Mouse (Mus musculus): ENCODE measurements around the gene Il10rb. TPM values are rescaled to one million over a fixed set of nuclear protein-coding genes. Genes with fewer than 3 reads are reported as not detected.
A peak's percentile ranks its signal among the peaks of the same experiment; 100 is the strongest.

The Il10rb gene
- polyA plus RNA-seq, 1 experiment from 2014 or later = 29.8 TPM

DNA sequence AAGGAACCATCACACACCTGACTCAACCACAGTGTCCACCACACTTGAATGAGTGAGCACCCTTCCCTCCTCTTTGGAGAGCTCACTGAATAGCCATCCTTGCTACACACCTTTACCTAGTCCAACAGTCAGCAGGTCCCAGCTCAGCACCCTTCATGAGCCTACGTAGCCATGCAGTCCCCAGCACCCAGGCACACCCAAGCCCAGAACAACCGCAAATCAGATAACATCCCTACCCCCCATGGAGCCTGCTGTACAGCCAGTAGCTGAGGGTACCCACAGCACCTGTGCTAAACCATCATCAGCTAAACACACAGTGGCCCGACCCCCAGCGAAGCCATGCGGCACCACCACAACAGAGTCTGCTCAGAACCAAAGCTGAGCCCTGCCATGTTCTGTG lies 42.1 kb downstream of the Il10rb start:
- Histone ChIP-seq H3K9ac (ENCODE audit: low read depth, low read length) (peak overlapping the region; percentile 56), H3K36me3 (ENCODE audit: control insufficient read depth, insufficient read depth, low read length) (no peaks in the 10 kb centered on the region), H3K9me3 (ENCODE audit: control insufficient read depth, low read length) (no peaks in the 10 kb centered on the region), H3K4me1 (replicated peaks; ENCODE audit: control insufficient read depth, insufficient read depth, low read length) (peaks cover 39% of the 10 kb centered on the region), H3K27me3 (replicated peaks; ENCODE audit: control insufficient read depth, insufficient read depth, low read length) (no peaks in the 10 kb centered on the region), H3K4me2 (peak overlapping the region; percentile 41), H3K27ac (ENCODE audit: low read depth, low read length) (peak overlapping the region; percentile 79; the same call in 1 of the 2 replicates), H3K4me3 (ENCODE audit: low read depth, low read length) (no peak overlapping the region)
- peak; percentile 85 for ATAC-seq (replicated peaks; ENCODE audit: low FRiP score)
- WGBS = 80% methylated on average over 5 of the region's 5 CpGs
- DNase-seq (ENCODE audit: low spot score) = no peak

DNA sequence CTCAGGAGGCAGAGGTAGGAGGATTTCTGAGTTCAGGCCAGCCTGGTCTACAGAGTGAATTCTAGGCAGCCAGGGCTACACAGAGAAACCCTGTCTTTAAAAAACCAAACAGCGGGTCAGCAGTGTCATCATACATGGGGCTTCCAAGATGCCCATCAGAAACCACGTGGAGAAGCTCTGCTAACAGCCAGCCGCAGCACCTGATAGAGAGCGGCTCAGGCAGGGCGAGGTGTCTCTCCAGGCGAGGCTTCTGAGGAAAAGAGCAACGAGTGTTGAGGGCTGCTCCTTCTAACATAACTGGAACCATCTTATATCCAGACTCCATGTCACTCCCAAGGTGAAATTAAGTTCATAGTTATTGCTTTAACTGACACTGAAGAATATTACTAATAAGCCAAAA lies 42.9 kb downstream of the Il10rb start:
- Histone ChIP-seq H3K27ac (ENCODE audit: low read depth, low read length) (peak overlapping the region; percentile 79; the same call in 1 of the 2 replicates), H3K9ac (ENCODE audit: low read depth, low read length) (0 out of 2 replicates have a peak overlapping the region, but pooled peaks have one; percentile 25), H3K9me3 (ENCODE audit: control insufficient read depth, low read length) (no peaks in the 10 kb centered on the region), H3K4me3 (ENCODE audit: low read depth, low read length) (no peak overlapping the region), H3K4me1 (replicated peaks; ENCODE audit: control insufficient read depth, insufficient read depth, low read length) (peaks cover 36% of the 10 kb centered on the region), H3K27me3 (replicated peaks; ENCODE audit: control insufficient read depth, insufficient read depth, low read length) (no peaks in the 10 kb centered on the region), H3K4me2 (no peak overlapping the region), H3K36me3 (ENCODE audit: control insufficient read depth, insufficient read depth, low read length) (no peaks in the 10 kb centered on the region)
- 64% methylated on average over 7 of the region's 7 CpGs for WGBS
- DNase-seq (ENCODE audit: low spot score) (no peak), ATAC-seq (replicated peaks; ENCODE audit: low FRiP score) (peak; percentile 48)

DNA sequence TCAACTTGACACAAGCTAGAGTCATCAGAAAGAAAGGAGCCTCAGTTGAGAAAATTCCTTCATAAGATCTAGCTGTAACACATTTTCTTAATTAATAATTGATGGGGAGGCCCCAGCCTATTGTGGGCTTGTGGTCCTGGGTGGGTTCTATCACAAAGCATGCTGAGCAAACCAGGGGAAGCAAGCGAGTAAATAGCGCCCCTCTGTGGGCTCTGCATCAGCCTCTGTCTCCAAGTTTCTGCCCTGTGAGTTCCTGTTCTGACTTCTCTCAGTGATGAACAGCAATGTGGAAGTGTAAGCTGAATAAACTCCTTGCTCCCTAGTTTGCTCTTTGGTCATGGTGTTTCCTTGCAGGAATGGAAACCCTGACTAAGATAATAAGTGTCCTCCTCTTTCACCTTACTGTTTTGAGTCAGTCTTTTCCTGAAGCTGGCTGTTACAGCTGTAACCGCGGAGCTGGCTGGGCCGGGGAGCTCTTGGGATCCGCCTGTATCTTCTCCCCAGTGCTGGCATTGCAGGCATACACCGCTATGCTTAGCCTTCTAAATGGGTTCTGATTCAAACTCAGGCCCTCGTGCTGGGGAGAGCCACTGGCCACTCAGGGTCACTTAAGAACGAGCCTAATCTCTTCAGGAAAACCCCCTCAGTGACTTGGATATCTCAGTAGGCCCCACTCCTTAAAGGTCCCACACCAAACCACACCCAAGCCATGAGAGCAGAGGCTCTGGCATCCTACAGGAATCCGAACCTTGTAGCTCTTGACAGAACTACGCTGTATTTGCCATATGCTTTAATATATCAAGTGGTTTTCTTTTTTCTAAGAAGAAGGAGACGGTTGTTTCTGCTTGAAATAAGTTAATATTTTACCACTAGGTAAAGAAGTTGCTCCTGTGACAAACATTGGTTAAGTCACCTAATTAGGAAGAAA lies 44.4 kb downstream of the Il10rb start:
- no peak overlapping the region for H3K4me2 ChIP-seq
- no peaks in the 10 kb centered on the region for H3K27me3 ChIP-seq (replicated peaks; ENCODE audit: control insufficient read depth, insufficient read depth, low read length)
- no peaks in the 10 kb centered on the region for H3K9me3 ChIP-seq (ENCODE audit: control insufficient read depth, low read length)
- no peak overlapping the region for H3K4me3 ChIP-seq (ENCODE audit: low read depth, low read length)
- H3K4me1 ChIP-seq (replicated peaks; ENCODE audit: control insufficient read depth, insufficient read depth, low read length) = peaks cover 36% of the 10 kb centered on the region
- no peak for ATAC-seq (replicated peaks; ENCODE audit: low FRiP score)
- H3K9ac ChIP-seq (ENCODE audit: low read depth, low read length) = no peak overlapping the region
- no peak overlapping the region for H3K27ac ChIP-seq (ENCODE audit: low read depth, low read length)
- DNase-seq (ENCODE audit: low spot score) = no peak
- H3K36me3 ChIP-seq (ENCODE audit: control insufficient read depth, insufficient read depth, low read length) = no peaks in the 10 kb centered on the region
- WGBS = 78% methylated on average over 12 of the region's 12 CpGs

DNA sequence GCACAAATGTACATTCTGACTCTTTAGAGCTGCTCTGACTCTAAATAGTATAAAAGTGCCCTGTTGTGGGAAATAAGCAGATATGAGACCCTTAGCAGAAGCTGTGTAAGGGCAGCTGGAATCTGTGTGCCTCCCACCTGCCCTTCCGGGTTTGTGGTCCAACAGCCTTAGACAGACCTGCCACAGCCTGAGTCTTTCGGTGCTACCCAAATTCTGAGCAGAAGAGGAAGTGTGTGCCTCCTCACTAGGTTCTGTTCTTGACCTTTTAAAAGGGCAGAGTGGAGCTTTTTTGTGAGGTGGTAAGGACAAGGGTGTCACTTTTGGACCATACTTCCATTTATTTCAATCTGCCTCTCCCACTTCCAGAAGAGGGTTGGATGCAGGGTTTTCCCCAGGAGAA lies 46.0 kb downstream of the Il10rb start:
- 51% methylated on average over 2 of the region's 2 CpGs for WGBS
- Histone ChIP-seq H3K4me2 (no peak overlapping the region), H3K9me3 (ENCODE audit: control insufficient read depth, low read length) (no peaks in the 10 kb centered on the region), H3K4me1 (replicated peaks; ENCODE audit: control insufficient read depth, insufficient read depth, low read length) (peaks cover 32% of the 10 kb centered on the region), H3K9ac (ENCODE audit: low read depth, low read length) (no peak overlapping the region), H3K27ac (ENCODE audit: low read depth, low read length) (no peak overlapping the region), H3K36me3 (ENCODE audit: control insufficient read depth, insufficient read depth, low read length) (no peaks in the 10 kb centered on the region), H3K27me3 (replicated peaks; ENCODE audit: control insufficient read depth, insufficient read depth, low read length) (no peaks in the 10 kb centered on the region), H3K4me3 (ENCODE audit: low read depth, low read length) (no peak overlapping the region)
- no peak for DNase-seq (ENCODE audit: low spot score)
- ATAC-seq (replicated peaks; ENCODE audit: low FRiP score) = no peak

DNA sequence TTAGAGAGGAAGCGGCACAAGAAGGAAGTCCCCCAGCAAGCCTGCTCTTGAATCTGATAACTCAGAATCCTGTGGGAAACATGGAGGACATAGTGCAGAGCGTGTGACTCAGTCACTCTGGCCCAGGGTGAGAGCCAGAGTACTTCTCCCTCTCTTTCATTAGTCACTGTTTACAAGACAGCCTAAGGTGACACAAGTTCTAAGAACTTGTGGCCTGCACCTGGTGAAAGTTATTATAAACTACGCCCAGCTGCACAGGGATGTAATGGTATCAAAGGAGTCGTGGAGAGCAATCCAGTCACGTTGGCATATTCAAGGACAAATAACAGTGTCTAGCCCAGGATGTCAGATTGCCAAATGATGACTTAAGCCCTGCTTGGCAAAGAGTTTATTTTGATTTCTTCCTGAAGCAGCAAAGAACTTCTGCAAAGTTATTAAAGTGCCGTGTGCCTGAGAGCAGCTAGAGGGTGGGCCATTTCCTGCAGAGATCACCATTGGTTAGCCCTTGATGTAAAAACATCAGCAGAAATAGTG lies 46.5 kb downstream of the Il10rb start:
- DNase-seq (ENCODE audit: low spot score) (no peak), ATAC-seq (replicated peaks; ENCODE audit: low FRiP score) (no peak)
- no peak overlapping the region for H3K4me3 ChIP-seq (ENCODE audit: low read depth, low read length)
- no peak overlapping the region for H3K4me2 ChIP-seq
- WGBS = 58% methylated on average over 6 of the region's 6 CpGs
- no peak overlapping the region for H3K27ac ChIP-seq (ENCODE audit: low read depth, low read length)
- H3K9me3 ChIP-seq (ENCODE audit: control insufficient read depth, low read length) = no peaks in the 10 kb centered on the region
- no peaks in the 10 kb centered on the region for H3K36me3 ChIP-seq (ENCODE audit: control insufficient read depth, insufficient read depth, low read length)
- peaks cover 27% of the 10 kb centered on the region for H3K4me1 ChIP-seq (replicated peaks; ENCODE audit: control insufficient read depth, insufficient read depth, low read length)
- no peak overlapping the region for H3K9ac ChIP-seq (ENCODE audit: low read depth, low read length)
- no peaks in the 10 kb centered on the region for H3K27me3 ChIP-seq (replicated peaks; ENCODE audit: control insufficient read depth, insufficient read depth, low read length)

DNA sequence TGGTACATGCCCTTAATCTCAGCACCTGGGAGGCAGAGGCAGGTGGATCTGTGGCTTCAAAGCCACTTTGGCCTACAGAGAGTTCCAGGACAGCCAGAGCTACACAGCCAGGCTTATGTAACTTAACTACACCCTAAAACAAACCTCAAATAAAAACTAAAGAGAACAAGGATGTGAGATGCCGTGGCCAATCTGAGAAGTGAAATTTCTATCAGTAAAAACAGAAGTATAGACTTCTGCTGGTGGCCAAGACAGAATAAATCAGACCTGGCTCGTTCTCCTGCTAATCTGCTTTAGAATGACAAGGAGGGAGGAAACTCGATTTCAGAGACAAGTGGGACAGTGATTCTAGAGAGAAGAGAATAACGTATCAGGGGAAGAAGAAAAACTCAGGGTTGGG lies 49.9 kb downstream of the Il10rb start:
- H3K9me3 ChIP-seq (ENCODE audit: control insufficient read depth, low read length) = no peaks in the 10 kb centered on the region
- H3K27me3 ChIP-seq (replicated peaks; ENCODE audit: control insufficient read depth, insufficient read depth, low read length) = no peaks in the 10 kb centered on the region
- DNase-seq (ENCODE audit: low spot score) = no peak
- ATAC-seq (replicated peaks; ENCODE audit: low FRiP score) = no peak
- H3K9ac ChIP-seq (ENCODE audit: low read depth, low read length) = no peak overlapping the region
- peaks cover 3% of the 10 kb centered on the region; the same call in 1 of the 2 replicates for H3K4me1 ChIP-seq (replicated peaks; ENCODE audit: control insufficient read depth, insufficient read depth, low read length)
- H3K4me3 ChIP-seq (ENCODE audit: low read depth, low read length) = no peak overlapping the region
- no peak overlapping the region for H3K4me2 ChIP-seq
- H3K27ac ChIP-seq (ENCODE audit: low read depth, low read length) = no peak overlapping the region
- WGBS = 57% methylated on average over 4 of the region's 4 CpGs
- H3K36me3 ChIP-seq (ENCODE audit: control insufficient read depth, insufficient read depth, low read length) = no peaks in the 10 kb centered on the region

DNA sequence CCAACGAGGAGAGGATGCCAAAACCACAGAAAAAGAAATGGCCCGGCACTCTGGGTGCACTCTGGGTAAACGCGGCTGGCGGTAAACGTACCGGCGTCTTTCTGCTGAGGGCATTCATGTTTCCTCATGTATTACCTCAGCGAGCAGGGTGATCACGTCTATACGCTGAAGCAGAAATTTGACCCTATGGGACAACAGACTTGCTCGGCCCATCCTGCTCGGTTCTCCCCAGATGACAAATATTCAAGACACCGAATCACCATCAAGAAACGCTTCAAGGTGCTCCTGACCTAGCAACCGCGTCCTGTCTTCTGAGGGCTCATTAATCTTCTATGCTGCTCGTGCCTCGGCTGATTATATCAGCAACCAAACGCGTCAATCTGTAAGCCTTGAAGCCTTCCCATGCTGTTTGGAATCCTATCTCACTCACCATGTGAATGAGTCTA lies 52.4 kb downstream of the Il10rb start:
- WGBS = 71% methylated on average over 21 of the region's 21 CpGs
- Histone ChIP-seq H3K27ac (ENCODE audit: low read depth, low read length) (no peak overlapping the region), H3K36me3 (ENCODE audit: control insufficient read depth, insufficient read depth, low read length) (no peaks in the 10 kb centered on the region), H3K4me2 (no peak overlapping the region), H3K9ac (ENCODE audit: low read depth, low read length) (no peak overlapping the region), H3K9me3 (ENCODE audit: control insufficient read depth, low read length) (no peaks in the 10 kb centered on the region), H3K4me1 (replicated peaks; ENCODE audit: control insufficient read depth, insufficient read depth, low read length) (peaks cover 9% of the 10 kb centered on the region), H3K27me3 (replicated peaks; ENCODE audit: control insufficient read depth, insufficient read depth, low read length) (no peaks in the 10 kb centered on the region), H3K4me3 (ENCODE audit: low read depth, low read length) (no peak overlapping the region)
- DNase-seq (ENCODE audit: low spot score) = no peak
- no peak for ATAC-seq (replicated peaks; ENCODE audit: low FRiP score)

DNA sequence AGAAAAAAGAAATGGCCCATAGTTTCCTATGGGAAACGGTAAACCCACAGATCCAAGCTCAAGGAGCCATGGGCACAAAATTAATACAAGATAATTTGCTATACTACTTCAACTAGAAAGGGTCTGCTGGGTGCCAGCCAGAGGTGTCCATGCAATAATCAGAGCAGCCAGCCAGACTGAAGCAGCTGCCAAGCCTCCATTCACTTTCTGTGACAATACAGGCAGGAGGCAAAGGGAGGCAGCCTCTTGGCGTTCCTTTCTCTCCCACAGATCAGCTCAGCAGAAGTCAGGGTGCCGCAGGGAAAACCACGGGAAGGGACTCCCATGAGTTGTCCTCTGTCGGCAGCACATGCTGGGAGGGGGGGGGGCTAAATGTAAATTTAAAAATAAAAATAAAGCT lies 53.0 kb downstream of the Il10rb start:
- no peak overlapping the region for H3K9ac ChIP-seq (ENCODE audit: low read depth, low read length)
- WGBS = 74% methylated on average over 5 of the region's 5 CpGs
- DNase-seq (ENCODE audit: low spot score) (no peak), ATAC-seq (replicated peaks; ENCODE audit: low FRiP score) (no peak)
- H3K4me2 ChIP-seq = no peak overlapping the region
- H3K36me3 ChIP-seq (ENCODE audit: control insufficient read depth, insufficient read depth, low read length) = no peaks in the 10 kb centered on the region
- H3K4me1 ChIP-seq (replicated peaks; ENCODE audit: control insufficient read depth, insufficient read depth, low read length) = peaks cover 13% of the 10 kb centered on the region
- no peaks in the 10 kb centered on the region for H3K9me3 ChIP-seq (ENCODE audit: control insufficient read depth, low read length)
- no peak overlapping the region for H3K27ac ChIP-seq (ENCODE audit: low read depth, low read length)
- H3K4me3 ChIP-seq (ENCODE audit: low read depth, low read length) = no peak overlapping the region
- no peaks in the 10 kb centered on the region for H3K27me3 ChIP-seq (replicated peaks; ENCODE audit: control insufficient read depth, insufficient read depth, low read length)

DNA sequence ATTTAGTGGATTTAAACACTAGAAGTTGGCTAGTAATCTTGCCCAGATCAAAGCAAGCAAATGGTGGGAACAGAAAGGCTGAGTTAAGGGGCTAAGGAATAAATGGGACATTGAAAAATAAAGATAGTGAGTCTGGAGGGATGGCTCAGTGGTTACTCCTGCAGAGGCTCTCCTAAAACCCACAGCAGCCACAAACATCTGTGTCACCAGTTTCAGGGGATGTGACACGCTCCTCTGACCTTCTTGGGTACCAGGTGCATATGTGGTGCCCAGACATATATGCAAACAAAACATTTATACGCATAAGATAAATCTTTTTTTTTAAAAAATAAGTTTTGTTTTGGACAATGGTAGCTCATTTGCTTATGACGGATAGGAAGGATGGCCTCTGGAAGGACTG lies 53.4 kb downstream of the Il10rb start:
- ATAC-seq (replicated peaks; ENCODE audit: low FRiP score) (no peak), DNase-seq (ENCODE audit: low spot score) (no peak)
- peaks cover 16% of the 10 kb centered on the region for H3K4me1 ChIP-seq (replicated peaks; ENCODE audit: control insufficient read depth, insufficient read depth, low read length)
- no peaks in the 10 kb centered on the region for H3K9me3 ChIP-seq (ENCODE audit: control insufficient read depth, low read length)
- WGBS = 90% methylated on average over 3 of the region's 3 CpGs
- H3K27me3 ChIP-seq (replicated peaks; ENCODE audit: control insufficient read depth, insufficient read depth, low read length) = no peaks in the 10 kb centered on the region
- H3K27ac ChIP-seq (ENCODE audit: low read depth, low read length) = no peak overlapping the region
- no peak overlapping the region for H3K4me2 ChIP-seq
- H3K36me3 ChIP-seq (ENCODE audit: control insufficient read depth, insufficient read depth, low read length) = no peaks in the 10 kb centered on the region
- no peak overlapping the region for H3K9ac ChIP-seq (ENCODE audit: low read depth, low read length)
- H3K4me3 ChIP-seq (ENCODE audit: low read depth, low read length) = no peak overlapping the region

Data from liver, embryonic 11.5 days (tissue).